Mouse (Mus musculus) kidney, adult 2 months (tissue): ENCODE data around the gene Lpcat2b.

Experiments
- CTCF ChIP-seq: fragments of 200-500 bp; conservative IDR thresholded peaks from 2 replicates; pipeline ENCODE4 v1.5.1; 2011; ENCODE audit warnings: low read depth, mild to moderate bottlenecking, control low read depth, low read length, moderate library complexity, mixed read lengths; ENCODE audit not compliant: insufficient read depth, insufficient read length
- POLR2A ChIP-seq: fragments of 200-500 bp; IDR thresholded peaks from one replicate; pipeline ENCODE4 v1.6.1; 2011; ENCODE audit warnings: low read depth, low read length, control low read depth

DNA sequence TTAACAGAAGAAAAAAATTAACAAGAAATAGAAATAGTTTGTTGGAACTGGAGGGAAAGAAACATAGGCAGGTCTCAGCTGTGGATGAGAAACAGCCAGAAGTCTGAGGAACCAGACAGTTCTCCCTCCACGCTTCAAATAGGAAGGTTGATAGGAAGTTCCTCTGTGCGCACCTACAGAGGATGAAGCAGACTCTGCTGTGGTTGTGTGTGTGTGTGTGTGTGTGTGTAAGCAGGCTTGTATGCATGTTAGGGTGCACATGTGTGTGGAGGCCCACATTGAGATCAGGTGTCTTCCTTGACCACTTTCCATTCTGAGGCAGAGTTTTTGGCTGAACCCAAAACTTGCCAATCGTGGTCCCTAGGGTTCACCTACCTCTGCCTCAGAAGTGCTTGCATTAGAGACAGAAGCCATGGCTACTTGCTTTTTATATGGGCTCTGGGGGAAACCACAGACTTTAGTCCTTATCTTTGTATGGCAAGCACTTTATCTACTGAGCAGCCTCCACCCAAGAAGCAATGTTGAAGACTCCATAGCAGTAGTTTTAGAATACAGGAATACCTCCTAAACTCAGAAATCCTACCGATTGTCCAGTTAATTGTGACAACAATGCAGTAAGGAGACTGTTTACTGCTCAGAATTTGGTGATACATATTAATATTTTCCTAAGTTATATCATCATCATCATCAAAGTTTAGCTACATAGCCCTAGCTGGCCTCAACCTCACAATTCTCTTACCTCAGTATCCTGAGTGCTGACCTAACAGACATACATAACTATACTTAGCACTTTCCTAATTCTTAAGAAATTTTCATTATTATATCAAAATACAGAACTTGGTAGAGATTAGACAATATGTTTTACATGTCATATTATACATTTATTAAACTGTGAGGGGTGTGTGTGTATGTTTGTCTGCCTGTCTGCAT is 31.1 kb downstream of the Lpcat2b start:
- no peak for TF ChIP-seq POLR2A
- no peak for TF ChIP-seq CTCF
